Mouse (Mus musculus): ENCODE data around the gene Slc22a17. TPM values are rescaled to one million over a fixed set of nuclear protein-coding genes. Genes with fewer than 3 reads are reported as not detected.
A peak's percentile ranks its signal among the peaks of the same experiment; 100 is the strongest.

The Slc22a17 gene
- polyA plus RNA-seq, 1 experiment = 29.0 TPM

GRCm38 (mm10) chr14:54929801-54930200, 16.9 kb upstream of the Slc22a17 start:
- Histone ChIP-seq H3K4me1 (ENCODE audit: control insufficient read depth, insufficient read depth, low read length) (peaks cover 14% of the 10 kb centered on the region), H3K9ac (ENCODE audit: low read depth, poor library complexity, severe bottlenecking) (peak overlapping the region; percentile 64), H3K27ac (ENCODE audit: insufficient read depth, low read length) (peak overlapping the region; percentile 80), H3K36me3 (ENCODE audit: control insufficient read depth, insufficient read depth, low read length, poor library complexity, severe bottlenecking) (no peaks in the 10 kb centered on the region), H3K9me3 (replicated peaks; ENCODE audit: control insufficient read depth, insufficient read depth, low read length, poor library complexity, severe bottlenecking) (no peaks in the 10 kb centered on the region), H3K27me3 (ENCODE audit: control insufficient read depth, insufficient read depth, low read length, poor library complexity, severe bottlenecking) (no peaks in the 10 kb centered on the region), H3K4me3 (ENCODE audit: low read depth, low read length) (no peak overlapping the region)
- TF ChIP-seq CTCF (IDR thresholded peaks at IDR 0.05; ENCODE audit: low read depth, low read length) (no peak), POLR2A (IDR thresholded peaks at IDR 0.05; ENCODE audit: insufficient read depth, low read length) (no peak), EP300 (IDR thresholded peaks at IDR 0.05; ENCODE audit: insufficient read depth, low read depth, low read length) (peak; percentile 87)

GRCm38 (mm10) chr14:54927296-54927695, 14.4 kb upstream of the Slc22a17 start:
- no peak for TF ChIP-seq CTCF (IDR thresholded peaks at IDR 0.05; ENCODE audit: low read depth, low read length)
- no peak for TF ChIP-seq EP300 (IDR thresholded peaks at IDR 0.05; ENCODE audit: insufficient read depth, low read depth, low read length)
- no peak for TF ChIP-seq POLR2A (IDR thresholded peaks at IDR 0.05; ENCODE audit: insufficient read depth, low read length)
- peaks cover 12% of the 10 kb centered on the region for H3K4me1 ChIP-seq (ENCODE audit: control insufficient read depth, insufficient read depth, low read length)
- H3K36me3 ChIP-seq (ENCODE audit: control insufficient read depth, insufficient read depth, low read length, poor library complexity, severe bottlenecking) = no peaks in the 10 kb centered on the region
- H3K27me3 ChIP-seq (ENCODE audit: control insufficient read depth, insufficient read depth, low read length, poor library complexity, severe bottlenecking) = no peaks in the 10 kb centered on the region
- H3K27ac ChIP-seq (ENCODE audit: insufficient read depth, low read length) = peak overlapping the region; percentile 77
- H3K9me3 ChIP-seq (replicated peaks; ENCODE audit: control insufficient read depth, insufficient read depth, low read length, poor library complexity, severe bottlenecking) = no peaks in the 10 kb centered on the region
- H3K4me3 ChIP-seq (ENCODE audit: low read depth, low read length) = peak overlapping the region; percentile 69
- H3K9ac ChIP-seq (ENCODE audit: low read depth, poor library complexity, severe bottlenecking) = peak overlapping the region; percentile 89

DNA sequence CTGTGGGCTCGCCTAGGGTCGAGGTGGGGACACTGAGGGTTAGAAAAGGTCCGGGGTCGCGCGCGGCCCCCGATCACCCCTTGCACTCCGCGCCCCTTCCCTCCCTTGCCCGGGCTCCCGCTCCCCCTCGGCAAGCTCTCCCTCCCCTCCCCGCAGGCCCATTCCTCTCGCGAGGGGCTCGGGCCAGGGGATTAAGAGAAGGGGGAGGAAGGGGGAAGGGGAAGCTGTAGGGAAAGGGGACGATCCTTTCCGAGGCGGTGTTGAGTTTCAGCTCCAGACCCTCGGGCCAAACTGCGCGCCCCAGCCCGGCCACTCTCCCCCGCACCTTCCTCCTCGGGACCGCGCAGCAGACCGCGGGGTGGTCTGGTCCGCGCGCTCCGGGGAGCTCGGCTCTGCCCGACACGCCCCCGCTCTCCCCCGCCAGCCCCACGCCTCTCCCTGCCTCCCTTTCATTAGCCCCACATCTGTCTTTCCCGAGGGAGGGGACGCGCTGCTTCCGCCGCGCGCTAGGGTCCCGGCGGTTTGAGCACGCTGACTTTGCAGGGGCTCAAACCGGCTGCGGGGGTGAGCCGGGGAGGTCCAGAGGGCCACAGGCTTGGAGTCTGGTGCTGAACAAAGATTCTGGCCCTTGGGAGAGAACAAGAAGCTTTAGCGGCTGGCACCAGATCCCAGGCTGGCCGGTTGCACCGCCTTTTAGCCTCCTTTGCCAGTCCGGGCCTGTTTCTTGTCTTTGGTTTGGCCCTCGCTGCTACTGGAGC, 13.6 kb upstream of the Slc22a17 start:
- Histone ChIP-seq H3K9me3 (replicated peaks; ENCODE audit: control insufficient read depth, insufficient read depth, low read length, poor library complexity, severe bottlenecking) (no peaks in the 10 kb centered on the region; the same call in 1 of the 2 replicates), H3K9ac (ENCODE audit: low read depth, poor library complexity, severe bottlenecking) (peak overlapping the region; percentile 89), H3K27ac (ENCODE audit: insufficient read depth, low read length) (peak overlapping the region; percentile 86), H3K36me3 (ENCODE audit: control insufficient read depth, insufficient read depth, low read length, poor library complexity, severe bottlenecking) (no peaks in the 10 kb centered on the region), H3K4me1 (ENCODE audit: control insufficient read depth, insufficient read depth, low read length) (peaks cover 10% of the 10 kb centered on the region), H3K27me3 (ENCODE audit: control insufficient read depth, insufficient read depth, low read length, poor library complexity, severe bottlenecking) (no peaks in the 10 kb centered on the region), H3K4me3 (ENCODE audit: low read depth, low read length) (peak overlapping the region; percentile 69)
- peak; percentile 43; the same call in 1 of the 2 replicates for TF ChIP-seq EP300 (IDR thresholded peaks at IDR 0.05; ENCODE audit: insufficient read depth, low read depth, low read length)
- no peak for TF ChIP-seq CTCF (IDR thresholded peaks at IDR 0.05; ENCODE audit: low read depth, low read length)
- TF ChIP-seq POLR2A (IDR thresholded peaks at IDR 0.05; ENCODE audit: insufficient read depth, low read length) = no peak

GRCm38 (mm10) chr14:54925349-54926342, 12.7 kb upstream of the Slc22a17 start, which contains the start of gene Efs:
Gene Efs (minus strand): TSS chr14:54926126.
- TF ChIP-seq EP300 (IDR thresholded peaks at IDR 0.05; ENCODE audit: insufficient read depth, low read depth, low read length) = no peak
- no peak for TF ChIP-seq CTCF (IDR thresholded peaks at IDR 0.05; ENCODE audit: low read depth, low read length)
- TF ChIP-seq POLR2A (IDR thresholded peaks at IDR 0.05; ENCODE audit: insufficient read depth, low read length) = no peak
- Histone ChIP-seq H3K9ac (ENCODE audit: low read depth, poor library complexity, severe bottlenecking) (peak within 1 kb of the TSS; percentile 89), H3K36me3 (ENCODE audit: control insufficient read depth, insufficient read depth, low read length, poor library complexity, severe bottlenecking) (no peaks in the 10 kb centered on the region), H3K4me3 (ENCODE audit: low read depth, low read length) (peak within 1 kb of the TSS; percentile 69), H3K27ac (ENCODE audit: insufficient read depth, low read length) (peak within 1 kb of the TSS; percentile 86), H3K27me3 (ENCODE audit: control insufficient read depth, insufficient read depth, low read length, poor library complexity, severe bottlenecking) (no peaks in the 10 kb centered on the region), H3K4me1 (ENCODE audit: control insufficient read depth, insufficient read depth, low read length) (peaks cover 13% of the 10 kb centered on the region), H3K9me3 (replicated peaks; ENCODE audit: control insufficient read depth, insufficient read depth, low read length, poor library complexity, severe bottlenecking) (no peaks in the 10 kb centered on the region; the same call in 1 of the 2 replicates)

DNA sequence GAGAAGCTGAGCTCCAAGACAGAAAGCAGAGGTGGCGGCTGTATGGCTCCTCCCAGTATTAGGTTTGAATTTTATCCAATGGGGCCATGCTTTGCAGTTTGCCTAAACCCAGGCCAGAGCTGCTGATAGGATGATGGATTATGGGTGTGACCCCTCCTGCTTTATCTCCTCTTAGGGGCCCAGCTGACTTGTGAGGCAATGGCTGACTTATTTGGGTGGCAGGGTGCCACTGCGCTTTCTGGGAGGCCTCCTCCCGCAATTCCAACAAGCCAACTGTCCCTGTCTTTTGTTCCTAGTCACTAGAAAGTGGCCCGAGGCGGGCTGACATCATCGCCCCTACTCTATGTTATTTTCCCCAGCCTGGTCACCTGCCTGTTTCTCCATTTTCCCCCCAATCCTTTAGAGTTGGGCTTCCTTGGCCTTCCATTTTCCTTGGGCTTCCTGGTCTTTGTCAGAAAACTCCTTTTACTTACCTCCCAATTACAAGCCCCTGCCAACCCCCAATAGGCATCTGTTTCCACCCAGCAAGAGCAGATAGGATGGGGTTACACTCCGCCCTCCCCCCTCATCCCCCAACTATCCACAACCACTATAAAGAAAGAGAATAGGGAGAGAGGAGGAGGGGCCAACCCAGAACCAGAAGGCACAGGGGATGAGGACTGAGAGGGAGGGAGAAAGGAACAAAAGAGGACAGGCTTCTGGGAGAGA, 11.9 kb upstream of the Slc22a17 start:
- Histone ChIP-seq H3K9me3 (replicated peaks; ENCODE audit: control insufficient read depth, insufficient read depth, low read length, poor library complexity, severe bottlenecking) (no peaks in the 10 kb centered on the region; the same call in 1 of the 2 replicates), H3K4me1 (ENCODE audit: control insufficient read depth, insufficient read depth, low read length) (peaks cover 9% of the 10 kb centered on the region), H3K27me3 (ENCODE audit: control insufficient read depth, insufficient read depth, low read length, poor library complexity, severe bottlenecking) (no peaks in the 10 kb centered on the region), H3K27ac (ENCODE audit: insufficient read depth, low read length) (peak overlapping the region; percentile 86), H3K4me3 (ENCODE audit: low read depth, low read length) (peak overlapping the region; percentile 69), H3K36me3 (ENCODE audit: control insufficient read depth, insufficient read depth, low read length, poor library complexity, severe bottlenecking) (no peaks in the 10 kb centered on the region), H3K9ac (ENCODE audit: low read depth, poor library complexity, severe bottlenecking) (peak overlapping the region; percentile 89)
- no peak for TF ChIP-seq CTCF (IDR thresholded peaks at IDR 0.05; ENCODE audit: low read depth, low read length)
- TF ChIP-seq POLR2A (IDR thresholded peaks at IDR 0.05; ENCODE audit: insufficient read depth, low read length) = peak; percentile 60
- TF ChIP-seq EP300 (IDR thresholded peaks at IDR 0.05; ENCODE audit: insufficient read depth, low read depth, low read length) = 0 out of 2 replicates have a peak, but pooled peaks have one; percentile 22

Measured in ES-Bruce4 (cell line).